In genomic region chr4:87696921-87697320, GRCm38 (mm10) we compare ENCODE assay signal across 17 mouse cellular contexts.
"Had no signal": no experiment of that assay in that cellular context is flagged by ENCODE, and none has a peak within 500 bp of the region (broad histone marks: within the 10 kb centered on the region; RNA-seq: fewer than 3 reads in every experiment).

No protein-coding gene starts in this region.

- H3K9ac ChIP-seq: midbrain, embryonic 12.5 days; neural tube, embryonic 13.5 days; neural tube, embryonic 15.5 days had no signal

- H3K4me3 ChIP-seq: midbrain, embryonic 10.5 days; midbrain, embryonic 12.5 days; myocyte; neural tube, embryonic 13.5 days; neural tube, embryonic 15.5 days had no signal

- H3K4me1 ChIP-seq: neural tube, embryonic 15.5 days had no signal

- ATAC-seq: midbrain, embryonic 16.5 days had no signal

- H3K27ac ChIP-seq: midbrain, embryonic 10.5 days; midbrain, embryonic 12.5 days; neural tube, embryonic 13.5 days; neural tube, embryonic 15.5 days had no signal

- H3K9me3 ChIP-seq: midbrain, embryonic 10.5 days; midbrain, embryonic 12.5 days; neural tube, embryonic 13.5 days; neural tube, embryonic 15.5 days had no signal

- DNase-seq: lung, adult 18-20 months; lung, postnatal 10 days; lung, postnatal 4 days; midbrain, embryonic 14.5 days; right cerebral cortex, adult 18-20 months; right cerebral cortex, postnatal 25 days; right cerebral cortex, postnatal 4 days; spleen, adult 18-20 months; thymus, adult 18-20 months; thymus, postnatal 14 days; thymus, postnatal 36 days had no signal

- H3K4me2 ChIP-seq: midbrain, embryonic 12.5 days; neural tube, embryonic 13.5 days; neural tube, embryonic 15.5 days had no signal

- H3K27me3 ChIP-seq: midbrain, embryonic 12.5 days; neural tube, embryonic 13.5 days; neural tube, embryonic 15.5 days had no signal

- H3K36me3 ChIP-seq: midbrain, embryonic 10.5 days; midbrain, embryonic 12.5 days; neural tube, embryonic 13.5 days; neural tube, embryonic 15.5 days had no signal
